Mouse (Mus musculus) kidney, embryonic 15.5 days (tissue): ENCODE results near the gene Gm21060. TPM values are rescaled to one million over a fixed set of nuclear protein-coding genes. Genes with fewer than 3 reads are reported as not detected.
"Not testable (repeated sequence)": the region's sequence is repeated elsewhere in the genome, so short reads cannot be mapped to it uniquely, and the experiment has no call there.

Source experiments
- ATAC-seq: fragments of 200-750 bp; cut with Nextera tagmentation; replicated peaks from 2 replicates; pipeline ENCODE4 v1.8.0; 2017; ENCODE audit warnings: moderate TSS enrichment; ENCODE audit not compliant: low FRiP score
- H3K27ac ChIP-seq: fragments of 300-500 bp; sonication (generic); 2 replicates; pipeline ENCODE4 v1.5.1; 2015; ENCODE audit warnings: mild to moderate bottlenecking, inconsistent platforms
- H3K27me3 ChIP-seq: fragments of 300-500 bp; sonication (generic); 2 replicates; pipeline ENCODE4 v1.6.1; 2015; ENCODE audit warnings: inconsistent platforms
- H3K36me3 ChIP-seq: fragments of 300-500 bp; sonication (generic); 2 replicates; pipeline ENCODE4 v1.6.1; 2015; ENCODE audit warnings: inconsistent platforms
- H3K4me1 ChIP-seq: fragments of 300-500 bp; sonication (generic); 2 replicates; pipeline ENCODE4 v1.6.1; 2015; ENCODE audit warnings: inconsistent platforms
- H3K4me2 ChIP-seq: fragments of 300-500 bp; sonication (generic); 2 replicates; pipeline ENCODE4 v1.6.1; 2015; ENCODE audit warnings: moderate library complexity, mild to moderate bottlenecking, inconsistent platforms
- H3K4me3 ChIP-seq: fragments of 300-500 bp; sonication (generic); replicated peaks from 2 replicates; pipeline ENCODE4 v1.5.1; 2015; ENCODE audit warnings: mild to moderate bottlenecking, inconsistent platforms
- H3K9ac ChIP-seq: fragments of 300-500 bp; sonication (generic); 2 replicates; pipeline ENCODE4 v1.6.1; 2015; ENCODE audit warnings: mild to moderate bottlenecking, inconsistent platforms
- H3K9me3 ChIP-seq: fragments of 300-500 bp; sonication (generic); replicated peaks from 2 replicates; pipeline ENCODE4 v1.6.1; 2016; ENCODE audit warnings: inconsistent platforms
- WGBS: fragments of 180-500 bp; shearing (Covaris S2); methylation state at CpG from one replicate; pipeline ENCODE4 v1.1.7; 2015; ENCODE audit warnings: mixed read lengths; 5-methylcytosine and 5-hydroxymethylcytosine counted together
- polyA plus RNA-seq: library from polyadenylated mRNA; unstranded; fragments of >200 nt; fragmentation: Nextera tagmentation; extraction: Ambion mirVana; gene quantifications from 2 replicates; pipeline ENCODE4 v1.2.1, GENCODE M21; 2015

The Gm21060 gene
- not detected in 2 replicates for polyA plus RNA-seq

- H3K36me3 ChIP-seq: no peaks in the 10 kb centered on the region
- H3K9me3 ChIP-seq: no peaks in the 10 kb centered on the region
- H3K4me1 ChIP-seq: no peaks in the 10 kb centered on the region
- no peak within 1 kb of the TSS for H3K27ac ChIP-seq
- ATAC-seq: no peak
- WGBS: 88% methylated on average over 2 of the region's 2 CpGs
- no peaks in the 10 kb centered on the region for H3K27me3 ChIP-seq
- H3K4me2 ChIP-seq: no peak within 1 kb of the TSS
- no peak within 1 kb of the TSS for H3K9ac ChIP-seq
- H3K4me3 ChIP-seq: no peak within 1 kb of the TSS
Measured at GRCm38 (mm10) chr19:61296969-61297368, at the start of gene Gm21060. Gene Gm21060 (minus strand): TSS chr19:61297069.

GRCm38 (mm10) chr19:61320844-61321243 lies 24.0 kb upstream of the Gm21060 start:
- WGBS: 62% methylated on average over 3 of the region's 3 CpGs
- not testable (repeated sequence) for H3K4me2 ChIP-seq, H3K4me1 ChIP-seq, H3K9ac ChIP-seq, H3K4me3 ChIP-seq, H3K36me3 ChIP-seq, ATAC-seq, H3K27ac ChIP-seq, H3K27me3 ChIP-seq
- peaks cover 11% of the 10 kb centered on the region for H3K9me3 ChIP-seq

GRCm38 (mm10) chr19:61313185-61313584 lies 16.3 kb upstream of the Gm21060 start:
- not testable (repeated sequence) for H3K9me3 ChIP-seq, H3K4me1 ChIP-seq, H3K27me3 ChIP-seq, H3K4me2 ChIP-seq, ATAC-seq, H3K27ac ChIP-seq, H3K4me3 ChIP-seq, H3K36me3 ChIP-seq, H3K9ac ChIP-seq
- 34% methylated on average over 11 of the region's 11 CpGs for WGBS

GRCm38 (mm10) chr19:61312400-61312799 lies 15.5 kb upstream of the Gm21060 start:
- not testable (repeated sequence) for H3K4me2 ChIP-seq, H3K4me1 ChIP-seq, H3K4me3 ChIP-seq, H3K27me3 ChIP-seq, H3K36me3 ChIP-seq, H3K27ac ChIP-seq, H3K9ac ChIP-seq, ATAC-seq, H3K9me3 ChIP-seq
- WGBS: 76% methylated on average over 10 of the region's 10 CpGs

- not testable (repeated sequence) for H3K27ac ChIP-seq, H3K27me3 ChIP-seq, H3K9ac ChIP-seq, ATAC-seq, H3K4me1 ChIP-seq, H3K4me3 ChIP-seq, H3K36me3 ChIP-seq, H3K4me2 ChIP-seq, H3K9me3 ChIP-seq
- WGBS: 79% methylated on average over 1 of the region's 1 CpGs
Measured at GRCm38 (mm10) chr19:61308083-61308482, 11.2 kb upstream of the Gm21060 start.

GRCm38 (mm10) chr19:61285033-61285432 lies 11.8 kb downstream of the Gm21060 start:
- 83% methylated on average over 4 of the region's 4 CpGs for WGBS
- not testable (repeated sequence) for H3K9me3 ChIP-seq, H3K4me3 ChIP-seq

GRCm38 (mm10) chr19:61283581-61283980 lies 13.3 kb downstream of the Gm21060 start:
- ATAC-seq: no peak

More at GRCm38 (mm10) chr19:61285033-61285432, 11.8 kb downstream of the Gm21060 start:
- not testable (repeated sequence) for H3K36me3 ChIP-seq, H3K4me2 ChIP-seq, H3K27ac ChIP-seq, ATAC-seq, H3K27me3 ChIP-seq, H3K9ac ChIP-seq, H3K4me1 ChIP-seq

GRCm38 (mm10) chr19:61275446-61275845 lies 21.4 kb downstream of the Gm21060 start:
- H3K27me3 ChIP-seq: no peaks in the 10 kb centered on the region
- no peak overlapping the region for H3K4me3 ChIP-seq
- H3K36me3 ChIP-seq: no peaks in the 10 kb centered on the region
- no peaks in the 10 kb centered on the region for H3K9me3 ChIP-seq
- H3K4me2 ChIP-seq: no peak overlapping the region
- H3K4me1 ChIP-seq: no peaks in the 10 kb centered on the region
- H3K27ac ChIP-seq: no peak overlapping the region
- H3K9ac ChIP-seq: no peak overlapping the region
- ATAC-seq: no peak
- 95% methylated on average over 1 of the region's 1 CpGs for WGBS

More at GRCm38 (mm10) chr19:61283581-61283980, 13.3 kb downstream of the Gm21060 start:
- no peak overlapping the region for H3K4me2 ChIP-seq
- no peak overlapping the region for H3K4me3 ChIP-seq
- H3K9me3 ChIP-seq: no peaks in the 10 kb centered on the region
- no peaks in the 10 kb centered on the region for H3K4me1 ChIP-seq
- 60% methylated on average over 1 of the region's 1 CpGs for WGBS
- H3K9ac ChIP-seq: no peak overlapping the region
- H3K27ac ChIP-seq: no peak overlapping the region
- no peaks in the 10 kb centered on the region for H3K36me3 ChIP-seq
- H3K27me3 ChIP-seq: no peaks in the 10 kb centered on the region

GRCm38 (mm10) chr19:61269141-61269540 lies 27.7 kb downstream of the Gm21060 start:
- H3K36me3 ChIP-seq, H3K4me1 ChIP-seq, H3K9me3 ChIP-seq, ATAC-seq, H3K9ac ChIP-seq, H3K4me3 ChIP-seq, H3K27ac ChIP-seq, H3K27me3 ChIP-seq, H3K4me2 ChIP-seq: not testable (repeated sequence)
- 27% methylated on average over 11 of the region's 11 CpGs for WGBS

- 24% methylated on average over 7 of the region's 7 CpGs for WGBS
- peaks cover 9% of the 10 kb centered on the region; the same call in 1 of the 2 replicates for H3K27me3 ChIP-seq
- no peak overlapping the region for H3K9ac ChIP-seq
- H3K9me3 ChIP-seq: no peaks in the 10 kb centered on the region
- no peak overlapping the region for H3K4me2 ChIP-seq
- H3K36me3 ChIP-seq: no peaks in the 10 kb centered on the region
- H3K4me3 ChIP-seq: no peak overlapping the region
- H3K27ac ChIP-seq: no peak overlapping the region
- ATAC-seq: no peak
- H3K4me1 ChIP-seq: 0 out of 2 replicates have a peak, but pooled peaks cover 2% of the 10 kb centered on the region
Measured at GRCm38 (mm10) chr19:61267141-61267540, 29.7 kb downstream of the Gm21060 start.

- no peaks in the 10 kb centered on the region for H3K36me3 ChIP-seq
- no peak overlapping the region for H3K9ac ChIP-seq
- H3K4me2 ChIP-seq: no peak overlapping the region
- peaks cover 9% of the 10 kb centered on the region; the same call in 1 of the 2 replicates for H3K27me3 ChIP-seq
- 0 out of 2 replicates have a peak, but pooled peaks cover 2% of the 10 kb centered on the region for H3K4me1 ChIP-seq
- no peaks in the 10 kb centered on the region for H3K9me3 ChIP-seq
- 4% methylated on average over 26 of the region's 26 CpGs for WGBS
- H3K4me3 ChIP-seq: no peak overlapping the region
- no peak overlapping the region for H3K27ac ChIP-seq
- ATAC-seq: no peak
Measured at GRCm38 (mm10) chr19:61266651-61267050, 30.2 kb downstream of the Gm21060 start.

GRCm38 (mm10) chr19:61266246-61266615 lies 30.6 kb downstream of the Gm21060 start:
- no peaks in the 10 kb centered on the region for H3K36me3 ChIP-seq
- 3% methylated on average over 12 of the region's 12 CpGs for WGBS
- ATAC-seq: no peak
- H3K9me3 ChIP-seq: no peaks in the 10 kb centered on the region
- no peak overlapping the region for H3K4me2 ChIP-seq
- peaks cover 9% of the 10 kb centered on the region; the same call in 1 of the 2 replicates for H3K27me3 ChIP-seq
- H3K27ac ChIP-seq: no peak overlapping the region
- H3K4me3 ChIP-seq: no peak overlapping the region
- H3K4me1 ChIP-seq: 0 out of 2 replicates have a peak, but pooled peaks cover 2% of the 10 kb centered on the region
- no peak overlapping the region for H3K9ac ChIP-seq
